Mouse (Mus musculus) 416B (cell line): Measurements from ENCODE around the gene Gdpgp1.

Source experiments
- DNase-seq: peaks from one replicate; pipeline ENCODE4 v3.0.0; 2011; ENCODE audit warnings: low read depth

The Gdpgp1 gene

GRCm38 (mm10) chr7:80199851-80200587, 32.6 kb upstream of the Gdpgp1 start:
- DNase-seq = no peak

- no peak for DNase-seq
Measured at GRCm38 (mm10) chr7:80200588-80200945, 32.1 kb upstream of the Gdpgp1 start.

GRCm38 (mm10) chr7:80200963-80201539, 31.6 kb upstream of the Gdpgp1 start:
- DNase-seq = no peak

GRCm38 (mm10) chr7:80201888-80202540, 30.7 kb upstream of the Gdpgp1 start:
- no peak for DNase-seq

GRCm38 (mm10) chr7:80202961-80203360, 29.7 kb upstream of the Gdpgp1 start:
- DNase-seq = peak; percentile 71

GRCm38 (mm10) chr7:80203638-80204096, 29.0 kb upstream of the Gdpgp1 start:
- DNase-seq = no peak

GRCm38 (mm10) chr7:80204362-80204761, 28.3 kb upstream of the Gdpgp1 start:
- peak; percentile 42 for DNase-seq

GRCm38 (mm10) chr7:80204961-80205360, 27.7 kb upstream of the Gdpgp1 start:
- DNase-seq = no peak

GRCm38 (mm10) chr7:80205705-80206589, 26.7 kb upstream of the Gdpgp1 start:
- no peak for DNase-seq

- DNase-seq = peak; percentile 69
Measured at GRCm38 (mm10) chr7:80207314-80207731, 25.3 kb upstream of the Gdpgp1 start.

- DNase-seq = no peak
Measured at GRCm38 (mm10) chr7:80208026-80208642, 24.5 kb upstream of the Gdpgp1 start.

- peak; percentile 96 for DNase-seq
Measured at GRCm38 (mm10) chr7:80208738-80209430, 23.8 kb upstream of the Gdpgp1 start.

- DNase-seq = peak; percentile 92
Measured at GRCm38 (mm10) chr7:80209669-80210068, 23.0 kb upstream of the Gdpgp1 start.

- DNase-seq = no peak
Measured at GRCm38 (mm10) chr7:80210982-80211381, 21.7 kb upstream of the Gdpgp1 start.

GRCm38 (mm10) chr7:80213604-80214003, 19.1 kb upstream of the Gdpgp1 start:
- no peak for DNase-seq

- DNase-seq = no peak
Measured at GRCm38 (mm10) chr7:80214459-80214858, 18.2 kb upstream of the Gdpgp1 start.

GRCm38 (mm10) chr7:80215398-80215797, 17.3 kb upstream of the Gdpgp1 start:
- peak; percentile 72 for DNase-seq

GRCm38 (mm10) chr7:80216566-80216965, 16.1 kb upstream of the Gdpgp1 start:
- DNase-seq = no peak

GRCm38 (mm10) chr7:80218666-80219065, 14.0 kb upstream of the Gdpgp1 start:
- no peak for DNase-seq

GRCm38 (mm10) chr7:80220237-80220797, 12.3 kb upstream of the Gdpgp1 start:
- no peak for DNase-seq
